In the genomic region with DNA sequence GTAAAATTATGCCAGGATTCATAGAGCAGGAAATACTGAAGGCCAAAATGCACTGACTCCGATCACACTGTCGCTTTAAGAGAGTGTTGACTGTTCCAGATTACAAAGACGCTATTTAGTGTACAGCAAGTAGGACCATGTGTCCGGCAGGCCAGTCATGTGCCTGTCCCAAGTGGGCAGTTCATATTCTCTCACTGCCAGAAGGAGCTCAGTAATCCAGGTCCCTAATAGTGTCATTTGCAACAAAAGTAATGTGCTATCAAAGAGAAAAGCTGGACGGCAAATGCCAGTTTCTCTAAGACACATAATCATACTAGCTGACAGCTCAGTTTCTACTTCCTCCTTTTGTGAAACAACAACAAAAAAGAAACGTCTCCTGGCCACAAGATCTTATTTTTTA, we compare ENCODE assay signal across 8 mouse cellular contexts. TPM values are rescaled to one million over a fixed set of nuclear protein-coding genes. Genes with fewer than 3 reads are reported as not detected.
A peak's percentile ranks its signal among the peaks of the same experiment; 100 is the strongest.
DNase-seq lines count a peak whose midpoint lies in the region; ATAC-seq and TF ChIP-seq lines count a peak whose summit lies in the region.

No protein-coding gene starts in this region.

- H3K4me2 ChIP-seq in limb, embryonic 13.5 days (replicated peaks), result peak overlapping the region; percentile 72
- H3K4me2 ChIP-seq in neural tube, embryonic 12.5 days (replicated peaks), result peak overlapping the region; percentile 70

- H3K36me3 ChIP-seq in limb, embryonic 13.5 days, result no peaks in the 10 kb centered on the region
- no peaks in the 10 kb centered on the region for H3K36me3 ChIP-seq in neural tube, embryonic 12.5 days

- peak; percentile 26 for DNase-seq in cerebellum, adult 9-11 months
- DNase-seq in cerebellum, postnatal 14 days, result no peak
- DNase-seq in brain, embryonic 14.5 days (ENCODE audit: low read depth), result peak; percentile 37
- peak; percentile 59 to 72 for DNase-seq in heart, postnatal 10 days
- DNase-seq in left cerebral cortex, postnatal 4 days, result no peak

- H3K9me3 ChIP-seq in limb, embryonic 13.5 days, result no peaks in the 10 kb centered on the region
- H3K9me3 ChIP-seq in neural tube, embryonic 12.5 days, result no peaks in the 10 kb centered on the region

- intact Hi-C loops in heart, postnatal 10 days (cut with DNase I), result loop anchor here (5.0 kb wide), 3 partner anchors 56 to 186 kb away; no protein-coding TSS in a partner anchor
- intact Hi-C loops in left cerebral cortex, postnatal 4 days (cut with DNase I), result no loop called here

- H3K27ac ChIP-seq in limb, embryonic 13.5 days, result no peak overlapping the region
- H3K27ac ChIP-seq in neural tube, embryonic 12.5 days, result no peak overlapping the region

- H3K4me1 ChIP-seq in limb, embryonic 13.5 days, result peaks cover 31% of the 10 kb centered on the region
- H3K4me1 ChIP-seq in neural tube, embryonic 12.5 days, result peaks cover 36% of the 10 kb centered on the region

- no peak overlapping the region for H3K9ac ChIP-seq in limb, embryonic 13.5 days
- H3K9ac ChIP-seq in neural tube, embryonic 12.5 days, result no peak overlapping the region

- WGBS in limb, embryonic 13.5 days, result 39% methylated on average over 6 of the region's 6 CpGs
- WGBS in neural tube, embryonic 12.5 days, result 19% methylated on average over 6 of the region's 6 CpGs

- TF ChIP-seq CTCF in brain, embryonic 14.5 days (IDR thresholded peaks at IDR 0.05; ENCODE audit: borderline replicate concordance, extremely low read depth, insufficient read depth, insufficient read length), result no peak

- H3K4me3 ChIP-seq in limb, embryonic 13.5 days, result peak overlapping the region; percentile 88
- no peak overlapping the region for H3K4me3 ChIP-seq in neural tube, embryonic 12.5 days

- no peak for ATAC-seq in limb, embryonic 13.5 days (ENCODE audit: low FRiP score, low read depth)
- no peak for ATAC-seq in neural tube, embryonic 12.5 days (ENCODE audit: low FRiP score, low read depth)
- no peak for ATAC-seq in cerebellum, adult (ENCODE audit: insufficient number of reproducible peaks, low FRiP score, low TSS enrichment)

- no peaks in the 10 kb centered on the region for H3K27me3 ChIP-seq in limb, embryonic 13.5 days
- no peaks in the 10 kb centered on the region for H3K27me3 ChIP-seq in neural tube, embryonic 12.5 days (replicated peaks)

- TF ChIP-seq POLR2A in brain, embryonic 14.5 days (IDR thresholded peaks at IDR 0.05; ENCODE audit: borderline replicate concordance, extremely low read depth, insufficient read depth, insufficient read length, poor library complexity, severe bottlenecking), result no peak

RNA-seq across cellular contexts. Expression of gene Ivns1abp, which starts 1.3 kb away (rescaled TPM):
- 203 and 240 TPM in 2 replicates for polyA plus RNA-seq in brain, embryonic 14.5 days (2012; rRNA removed)
- total RNA-seq in heart, postnatal 10 days (2021), result 100 to 1,000 TPM; 417 to 438 TPM
- 274 and 300 TPM in 2 replicates for polyA plus RNA-seq in limb, embryonic 13.5 days (2015; fragmentation: Nextera tagmentation; extraction: Ambion mirVana)
- polyA plus RNA-seq in neural tube, embryonic 12.5 days (2016; fragmentation: Nextera tagmentation; extraction: Ambion mirVana), result 332 and 344 TPM in 2 replicates
- total RNA-seq in left cerebral cortex, postnatal 4 days (2021), result 100 to 1,000 TPM; 257 to 290 TPM

Comparison
In these comparisons a context has a peak if more than half of its experiments do, and no peak if none do; other contexts are left out.
1. DNase-seq: peak in cerebellum, adult 9-11 months (single experiment), brain, embryonic 14.5 days (single experiment) and heart, postnatal 10 days (2 of 2); none in cerebellum, postnatal 14 days (0 of 2) and left cerebral cortex, postnatal 4 days (single experiment).